Mouse (Mus musculus) lung, adult 2 months (tissue): Measurements from ENCODE around the gene Rbfox2. TPM values are rescaled to one million over a fixed set of nuclear protein-coding genes. Genes with fewer than 3 reads are reported as not detected.

Experiments used
- DNase-seq: peaks from one replicate; pipeline ENCODE4 v3.0.0; 2022
- H3K4me1 ChIP-seq: fragments of 200-500 bp; 2 replicates; pipeline ENCODE4 v1.6.1; 2011; ENCODE audit warnings: low read length; ENCODE audit not compliant: control insufficient read depth, insufficient read depth
- H3K4me3 ChIP-seq: fragments of 200-500 bp; replicated peaks from 2 replicates; pipeline ENCODE3; 2011; ENCODE audit warnings: low read depth, mild to moderate bottlenecking, control low read depth, low read length; ENCODE audit errors: extremely low read depth
- CTCF ChIP-seq: fragments of 200-500 bp; IDR thresholded peaks from 2 replicates; pipeline ENCODE4 v1.5.1; 2011; ENCODE audit warnings: mild to moderate bottlenecking, low read length, control low read depth; ENCODE audit not compliant: insufficient read depth
- POLR2A ChIP-seq: fragments of 200-500 bp; IDR thresholded peaks from 2 replicates; pipeline ENCODE4 v1.6.1; 2011; ENCODE audit warnings: low read depth, mild to moderate bottlenecking, control low read depth, low read length, borderline replicate concordance; ENCODE audit errors: extremely low read depth
- WGBS: fragments of 180-500 bp; shearing (Covaris S2); methylation state at CpG from one replicate; pipeline ENCODE4 v1.1.7; 2018; 5-methylcytosine and 5-hydroxymethylcytosine counted together
- polyA plus RNA-seq: library from polyadenylated mRNA; depleted of rRNA; stranded (reverse); fragments of >200 nt; gene quantifications from 2 replicates; pipeline ENCODE4 v1.2.3, GENCODE M21; 2012

Rbfox2 gene
- polyA plus RNA-seq, 1 experiment, result 72.0 TPM

DNA sequence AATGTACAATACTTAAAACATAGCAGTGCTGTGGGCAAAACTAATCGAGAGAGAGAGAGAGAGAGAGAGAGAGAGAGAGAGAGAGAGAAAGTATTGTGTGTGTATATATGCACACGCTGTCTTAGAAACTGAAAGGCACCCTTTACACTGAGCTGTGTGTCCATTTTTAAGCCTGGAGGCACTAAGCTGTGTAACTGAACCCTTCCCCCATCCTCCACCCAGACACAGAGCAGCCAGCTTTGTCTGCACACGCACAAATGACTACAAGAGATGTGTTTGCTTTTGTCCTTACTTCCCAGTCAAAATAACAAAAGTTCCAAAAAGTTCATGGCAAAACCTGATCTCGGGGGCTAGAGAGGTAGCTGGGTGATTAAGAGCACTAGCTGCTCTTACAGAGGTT, 80.9 kb downstream of the Rbfox2 start:
- Histone ChIP-seq H3K4me3 (no peak overlapping the region), H3K4me1 (no peaks in the 10 kb centered on the region)
- DNase-seq, result no peak
- TF ChIP-seq POLR2A (no peak), CTCF (no peak)
- 48% methylated on average over 4 of the region's 4 CpGs for WGBS

DNA sequence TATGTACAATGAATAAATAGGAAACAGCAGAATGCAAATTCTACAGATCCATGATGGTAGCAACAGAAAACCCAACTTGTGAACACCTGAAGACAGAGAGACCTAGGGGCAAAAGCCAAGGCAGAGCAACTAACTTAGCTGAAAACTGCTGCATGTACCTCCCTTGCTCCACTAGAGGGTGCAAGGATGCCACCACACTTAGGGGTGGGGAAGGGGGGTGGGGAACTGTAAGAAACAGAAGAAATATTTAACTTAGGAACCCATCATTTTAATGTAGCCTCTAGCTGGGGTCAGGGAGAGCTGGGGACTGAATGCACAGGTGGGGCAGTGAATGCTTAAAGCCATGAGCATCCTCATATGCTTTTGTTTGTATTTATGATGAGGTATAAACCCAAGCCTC, 81.5 kb downstream of the Rbfox2 start:
- DNase-seq, result no peak
- Histone ChIP-seq H3K4me3 (no peak overlapping the region), H3K4me1 (peaks cover 1% of the 10 kb centered on the region; the same call in 1 of the 2 replicates)
- TF ChIP-seq POLR2A, result no peak
- peak; percentile 64 for TF ChIP-seq CTCF

DNA sequence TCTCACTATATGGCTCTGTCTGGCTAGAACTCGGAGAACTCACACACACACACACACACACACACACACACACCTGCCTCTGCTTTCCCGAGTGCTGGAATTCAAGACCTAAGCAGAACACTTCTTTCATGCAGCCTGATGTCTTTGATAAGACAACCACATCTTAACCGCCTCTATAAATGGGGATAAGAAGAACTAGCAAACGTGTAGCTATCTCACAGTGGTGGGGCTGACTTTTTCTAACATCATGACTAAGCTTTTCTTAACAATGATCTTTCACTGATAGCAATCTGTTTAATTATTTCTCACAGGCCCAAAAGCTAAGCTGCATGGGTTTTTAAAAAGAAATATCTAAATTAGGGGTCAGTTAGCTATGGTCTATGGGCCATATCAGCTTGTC, 86.0 kb downstream of the Rbfox2 start:
- 61% methylated on average over 4 of the region's 4 CpGs for WGBS
- DNase-seq, result no peak
- Histone ChIP-seq H3K4me1 (peaks cover 4% of the 10 kb centered on the region; the same call in 1 of the 2 replicates), H3K4me3 (no peak overlapping the region)
- TF ChIP-seq CTCF (no peak), POLR2A (no peak)

DNA sequence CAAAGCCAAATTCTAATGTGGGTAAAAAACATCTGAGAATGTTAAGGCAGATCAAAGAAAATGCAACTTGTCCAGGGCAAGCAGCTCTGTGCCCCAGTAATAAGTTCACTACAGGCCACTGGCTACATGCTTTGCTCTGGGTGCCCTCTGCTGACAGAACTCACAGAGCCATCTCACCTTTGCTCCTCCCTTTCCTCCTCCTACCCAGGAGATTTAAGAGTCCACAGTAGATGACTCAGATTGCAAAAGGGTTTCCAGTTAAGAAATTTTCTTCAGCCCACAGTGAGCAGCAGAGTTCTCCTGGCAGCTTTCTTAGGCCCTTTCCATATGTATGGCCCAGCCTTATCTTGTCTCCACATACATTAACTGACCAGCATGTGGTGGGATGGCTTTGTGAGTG, 86.7 kb downstream of the Rbfox2 start:
- H3K4me3 ChIP-seq, result no peak overlapping the region
- TF ChIP-seq CTCF (peak; percentile 71), POLR2A (no peak)
- DNase-seq, result no peak
- peaks cover 7% of the 10 kb centered on the region; the same call in 1 of the 2 replicates for H3K4me1 ChIP-seq

DNA sequence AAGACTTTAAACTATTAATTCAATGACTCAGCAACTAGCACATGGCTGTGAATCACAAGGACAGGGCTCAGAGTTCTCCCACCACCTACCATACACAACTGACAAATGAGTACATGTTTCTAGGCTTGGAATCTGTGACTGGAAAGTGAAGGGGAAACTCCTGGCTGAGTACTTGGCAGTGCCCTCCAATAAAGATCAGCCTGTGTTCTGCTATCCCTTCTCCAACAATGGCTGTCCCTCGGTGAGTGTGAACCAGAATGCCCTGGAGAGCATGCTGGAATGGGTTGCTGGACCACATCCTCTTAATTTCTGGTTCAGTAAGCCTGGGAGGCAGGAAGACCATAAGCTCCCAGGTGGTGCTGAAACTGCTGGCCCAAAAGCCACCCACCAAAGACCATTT, 87.2 kb downstream of the Rbfox2 start:
- no peak for DNase-seq
- H3K4me1 ChIP-seq, result peaks cover 7% of the 10 kb centered on the region; the same call in 1 of the 2 replicates

GRCm38 (mm10) chr15:77218007-77218406, 88.8 kb downstream of the Rbfox2 start:
- DNase-seq, result no peak
- Histone ChIP-seq H3K4me1 (peaks cover 7% of the 10 kb centered on the region; the same call in 1 of the 2 replicates), H3K4me3 (no peak overlapping the region)
- WGBS, result 79% methylated on average over 3 of the region's 3 CpGs
- no peak for TF ChIP-seq POLR2A
- no peak for TF ChIP-seq CTCF

More for the DNA sequence above, 87.2 kb downstream of the Rbfox2 start:
- H3K4me3 ChIP-seq, result no peak overlapping the region
- TF ChIP-seq POLR2A (no peak), CTCF (no peak)
- WGBS, result 27% methylated on average over 1 of the region's 1 CpGs

GRCm38 (mm10) chr15:77217523-77217922, 89.3 kb downstream of the Rbfox2 start:
- no peak overlapping the region for H3K4me3 ChIP-seq
- peaks cover 7% of the 10 kb centered on the region; the same call in 1 of the 2 replicates for H3K4me1 ChIP-seq
- TF ChIP-seq POLR2A (no peak), CTCF (no peak)
- DNase-seq, result no peak
- WGBS, result 32% methylated on average over 1 of the region's 1 CpGs

DNA sequence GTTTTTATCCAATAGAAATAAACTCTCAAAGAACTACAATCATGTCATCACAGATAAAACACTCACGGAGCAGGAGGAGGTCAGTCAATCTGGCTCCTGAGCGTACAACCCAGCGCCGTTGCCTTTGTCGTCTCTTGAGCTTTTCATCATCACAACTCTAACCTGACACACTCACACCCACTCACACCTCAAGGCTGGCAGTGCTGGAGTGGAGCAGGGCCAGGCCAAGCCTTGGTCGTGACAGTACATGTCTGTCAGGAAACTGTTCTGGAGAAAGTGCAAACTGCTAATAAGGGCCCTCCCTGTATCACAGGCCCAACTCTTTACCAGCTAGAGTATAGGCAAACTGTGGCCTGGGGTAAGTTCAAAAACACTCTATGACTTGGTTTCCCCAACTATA, 90.1 kb downstream of the Rbfox2 start:
- TF ChIP-seq CTCF (no peak), POLR2A (no peak)
- no peak for DNase-seq
- peaks cover 7% of the 10 kb centered on the region; the same call in 1 of the 2 replicates for H3K4me1 ChIP-seq
- no peak overlapping the region for H3K4me3 ChIP-seq
- WGBS, result 60% methylated on average over 6 of the region's 6 CpGs

DNA sequence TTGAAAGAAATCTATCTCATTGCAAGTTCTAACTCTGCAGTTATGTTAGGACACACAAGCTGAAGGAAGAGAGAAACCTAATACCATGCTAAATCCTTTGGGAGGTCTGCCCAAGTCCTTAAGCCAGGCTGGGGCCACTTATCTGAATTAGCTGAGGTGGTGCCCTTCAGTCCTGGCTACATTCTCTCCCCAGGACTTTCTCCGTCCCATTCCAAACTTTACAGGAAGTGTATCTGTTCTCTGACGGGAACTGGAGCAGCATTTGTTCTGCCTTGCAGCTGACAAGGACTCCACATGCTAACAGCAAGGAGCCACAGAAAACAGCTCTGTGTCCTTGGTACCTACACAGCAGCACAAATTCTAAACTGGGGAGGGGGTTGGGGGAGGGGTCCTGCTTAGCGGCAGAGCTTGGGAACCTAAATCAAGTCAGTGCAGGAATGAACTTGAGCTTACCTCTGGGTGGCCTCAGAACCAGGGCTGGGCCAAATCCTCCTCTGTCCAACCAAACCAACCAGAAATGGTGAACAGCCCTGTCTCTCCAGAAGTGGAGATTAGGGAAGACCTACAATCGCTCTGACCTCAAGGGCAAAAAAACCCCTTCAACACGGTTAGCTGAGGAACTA, 91.5 kb downstream of the Rbfox2 start:
- no peak for DNase-seq

DNA sequence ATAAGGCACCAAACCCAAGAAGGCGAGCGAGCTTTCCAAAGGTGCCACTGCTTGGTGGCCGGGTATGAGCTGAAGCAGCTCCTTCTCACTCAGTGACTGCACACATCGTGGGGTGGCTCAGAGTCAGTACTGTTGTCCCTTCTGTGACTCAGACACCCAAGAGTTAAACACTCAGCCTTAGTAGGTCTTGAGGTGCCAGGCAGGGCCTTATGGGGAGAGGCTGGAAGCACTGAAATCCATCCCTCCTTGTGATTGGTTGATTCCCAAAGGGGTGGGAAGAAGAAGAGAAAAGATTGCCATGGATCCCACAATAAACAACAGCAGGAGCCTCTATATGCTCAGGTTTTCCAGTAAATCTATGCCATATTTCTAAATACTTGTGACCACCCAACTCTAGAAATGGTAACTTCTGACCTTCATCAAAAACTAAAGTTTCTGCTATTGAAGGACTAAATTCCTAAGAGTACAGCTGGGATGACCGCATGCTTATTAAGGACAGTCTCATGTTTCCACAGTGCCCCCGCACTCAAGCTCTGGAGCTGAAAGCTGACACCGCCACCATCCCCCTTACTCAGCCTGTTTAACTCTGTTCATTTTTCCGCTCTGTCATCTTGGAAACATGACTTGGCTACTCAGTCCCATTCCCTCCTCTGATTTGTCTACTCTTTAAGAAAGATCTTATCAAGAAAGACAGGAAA, 92.2 kb downstream of the Rbfox2 start:
- no peak for DNase-seq
- Histone ChIP-seq H3K4me3 (no peak overlapping the region), H3K4me1 (peaks cover 6% of the 10 kb centered on the region; the same call in 1 of the 2 replicates)
- WGBS, result 69% methylated on average over 8 of the region's 8 CpGs
- no peak for TF ChIP-seq CTCF
- no peak for TF ChIP-seq POLR2A

More for the DNA sequence above, 91.5 kb downstream of the Rbfox2 start:
- WGBS, result 10% methylated on average over 5 of the region's 5 CpGs
- no peak for TF ChIP-seq POLR2A
- TF ChIP-seq CTCF, result no peak
- H3K4me3 ChIP-seq, result no peak overlapping the region
- peaks cover 9% of the 10 kb centered on the region; the same call in 1 of the 2 replicates for H3K4me1 ChIP-seq
